Mouse (Mus musculus) liver, postnatal 0 days (tissue): ENCODE data around the gene Rnf224. TPM values are rescaled to one million over a fixed set of nuclear protein-coding genes. Genes with fewer than 3 reads are reported as not detected.
"Not testable (repeated sequence)": the region's sequence is repeated elsewhere in the genome, so short reads cannot be mapped to it uniquely, and the experiment has no call there.

Experiments
- ATAC-seq: fragments of 200-750 bp; cut with Nextera tagmentation; 2 replicates; pipeline ENCODE4 v1.8.0; 2017; ENCODE audit warnings: mild to moderate bottlenecking, moderate library complexity
- DNase-seq: peaks from one replicate; pipeline ENCODE4 v3.0.0-alpha.2; 2016
- H3K27ac ChIP-seq: fragments of 300-500 bp; sonication (generic); 2 replicates; pipeline ENCODE4 v1.5.1; 2014; ENCODE audit warnings: antibody characterized with exemption, moderate library complexity, mild to moderate bottlenecking, low read depth
- H3K27me3 ChIP-seq: fragments of 300-500 bp; sonication (generic); 2 replicates; pipeline ENCODE4 v1.6.1; 2014; ENCODE audit warnings: low read length, control low read depth, mixed read lengths; ENCODE audit not compliant: insufficient read depth
- H3K36me3 ChIP-seq: fragments of 300-500 bp; sonication (generic); replicated peaks from 2 replicates; pipeline ENCODE4 v1.6.1; 2014; ENCODE audit warnings: mild to moderate bottlenecking, control low read depth, low read length, moderate library complexity, mixed read lengths; ENCODE audit not compliant: insufficient read depth
- H3K4me1 ChIP-seq: fragments of 300-500 bp; sonication (generic); 2 replicates; pipeline ENCODE4 v1.6.1; 2014; ENCODE audit warnings: antibody characterized with exemption, mild to moderate bottlenecking, control low read depth; ENCODE audit not compliant: insufficient read depth
- H3K4me2 ChIP-seq: fragments of 300-500 bp; sonication (generic); 2 replicates; pipeline ENCODE4 v1.6.1; 2014; ENCODE audit warnings: low read depth, mild to moderate bottlenecking, low read length, moderate library complexity, mixed read lengths
- H3K4me3 ChIP-seq: fragments of 300-500 bp; sonication (generic); 2 replicates; pipeline ENCODE4 v1.5.1; 2014; ENCODE audit warnings: low read depth, low read length
- H3K9ac ChIP-seq: fragments of 300-500 bp; sonication (generic); replicated peaks from 2 replicates; pipeline ENCODE4 v1.6.1; 2014; ENCODE audit warnings: mild to moderate bottlenecking, moderate library complexity
- H3K9me3 ChIP-seq: fragments of 300-500 bp; sonication (generic); 2 replicates; pipeline ENCODE4 v1.6.1; 2016; ENCODE audit warnings: mild to moderate bottlenecking, control low read depth, low read length, mixed read lengths
- CTCF ChIP-seq: sonication (generic); IDR thresholded peaks from 2 replicates; pipeline ENCODE4 v1.5.1; 2016; ENCODE audit warnings: antibody characterized with exemption, low read depth
- EP300 ChIP-seq: IDR thresholded peaks from 2 replicates; pipeline ENCODE4 v1.6.1; 2016; ENCODE audit warnings: antibody characterized with exemption, low read depth, mild to moderate bottlenecking
- WGBS: fragments of 180-500 bp; shearing (Covaris S2); extraction: QIAGEN DNeasy Blood & Tissue Kit; methylation state at CpG from one replicate; pipeline ENCODE4 v1.1.7; 2014; ENCODE audit not compliant: insufficient replicate concordance; 5-methylcytosine and 5-hydroxymethylcytosine counted together
- polyA plus RNA-seq: library from polyadenylated mRNA; unstranded; fragments of >200 nt; fragmentation: Nextera tagmentation; extraction: Ambion mirVana; gene quantifications from 2 replicates; pipeline ENCODE4 v1.2.1, GENCODE M21; 2015

Rnf224 gene
- polyA plus RNA-seq, 1 experiment from 2014 or later = not detected

- Histone ChIP-seq H3K4me2 (peak overlapping the region; percentile 93), H3K27me3 (no peaks in the 10 kb centered on the region), H3K36me3 (peaks cover 7% of the 10 kb centered on the region), H3K9ac (peak overlapping the region; percentile 21; the same call in 1 of the 2 replicates), H3K4me3 (0 out of 2 replicates have a peak overlapping the region, but pooled peaks have one; percentile 13), H3K4me1 (peaks cover 57% of the 10 kb centered on the region), H3K27ac (no peak overlapping the region), H3K9me3 (no peaks in the 10 kb centered on the region)
- DNase-seq (no peak), ATAC-seq (no peak)
- TF ChIP-seq EP300 (no peak), CTCF (no peak)
- 74% methylated on average over 5 of the region's 5 CpGs for WGBS
Observed at GRCm38 (mm10) chr2:25264286-25264660, 27.7 kb upstream of the Rnf224 start.

GRCm38 (mm10) chr2:25263623-25264285 lies 27.2 kb upstream of the Rnf224 start:
- TF ChIP-seq CTCF = no peak
- TF ChIP-seq EP300 = no peak
- ATAC-seq = no peak
- Histone ChIP-seq H3K27me3 (no peaks in the 10 kb centered on the region), H3K9me3 (no peaks in the 10 kb centered on the region), H3K4me2 (peak overlapping the region; percentile 93), H3K9ac (peak overlapping the region; percentile 74), H3K36me3 (0 out of 2 replicates have a peak, but pooled peaks cover 2% of the 10 kb centered on the region), H3K4me1 (peaks cover 57% of the 10 kb centered on the region), H3K27ac (0 out of 2 replicates have a peak overlapping the region, but pooled peaks have one; percentile 0), H3K4me3 (peak overlapping the region; percentile 86)
- DNase-seq = no peak
- WGBS = 34% methylated on average over 11 of the region's 12 CpGs

GRCm38 (mm10) chr2:25262795-25263622 lies 26.4 kb upstream of the Rnf224 start:
- H3K9ac ChIP-seq = peak overlapping the region; percentile 74
- H3K36me3 ChIP-seq = 0 out of 2 replicates have a peak, but pooled peaks cover 2% of the 10 kb centered on the region
- WGBS = 1% methylated on average over 79 of the region's 82 CpGs
- H3K27ac ChIP-seq = peak overlapping the region; percentile 52
- H3K27me3 ChIP-seq = no peaks in the 10 kb centered on the region
- peaks cover 55% of the 10 kb centered on the region for H3K4me1 ChIP-seq
- TF ChIP-seq CTCF (0 out of 2 replicates have a peak, but pooled peaks have one; percentile 7), EP300 (no peak)
- peak overlapping the region; percentile 86 for H3K4me3 ChIP-seq
- H3K4me2 ChIP-seq = peak overlapping the region; percentile 93
- H3K9me3 ChIP-seq = no peaks in the 10 kb centered on the region
- DNase-seq (peak; percentile 56), ATAC-seq (peak; percentile 15)

DNA sequence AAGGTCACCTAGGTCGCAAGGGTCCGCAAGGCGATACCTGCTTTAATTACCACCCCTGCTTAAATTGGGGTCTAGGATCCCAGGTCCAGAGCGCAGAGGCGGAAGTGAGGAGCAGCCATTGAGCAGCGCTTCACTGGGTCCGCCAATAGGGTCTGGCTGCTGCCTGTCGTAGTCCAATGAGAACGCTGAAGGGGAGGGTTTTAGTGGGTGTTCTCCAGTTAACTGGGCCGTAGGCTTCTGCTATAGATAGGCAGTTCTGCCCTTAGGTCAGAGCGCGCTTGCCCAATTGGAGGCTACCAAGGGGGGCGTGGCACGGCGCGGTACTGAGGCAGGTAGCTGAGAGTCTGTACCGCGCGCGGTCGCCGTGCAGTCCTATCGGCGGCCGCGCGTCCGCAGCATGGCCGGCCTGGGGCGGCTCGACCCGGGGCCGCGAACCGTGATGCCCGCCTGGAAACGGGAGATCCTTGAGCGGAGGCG lies 25.7 kb upstream of the Rnf224 start, which contains the start of gene Tprn:
Gene Tprn, plus strand, starts transcription at position 328 of the 477 bp plus-strand sequence.
- ATAC-seq (peak; percentile 93), DNase-seq (peak; percentile 96)
- H3K27ac ChIP-seq = peak within 1 kb of the TSS; percentile 61
- no peaks in the 10 kb centered on the region for H3K36me3 ChIP-seq
- H3K9me3 ChIP-seq = no peaks in the 10 kb centered on the region
- H3K4me3 ChIP-seq = peak within 1 kb of the TSS; percentile 86
- peak within 1 kb of the TSS; percentile 93 for H3K4me2 ChIP-seq
- under 1% methylated on average over 39 of the region's 39 CpGs for WGBS
- TF ChIP-seq CTCF (no peak), EP300 (peak; percentile 49)
- peaks cover 48% of the 10 kb centered on the region for H3K4me1 ChIP-seq
- peak within 1 kb of the TSS; percentile 74 for H3K9ac ChIP-seq
- H3K27me3 ChIP-seq = no peaks in the 10 kb centered on the region

- H3K9me3 ChIP-seq = no peaks in the 10 kb centered on the region
- H3K4me2 ChIP-seq = peak overlapping the region; percentile 93
- peak; percentile 10 for ATAC-seq
- peak overlapping the region; percentile 70 for H3K9ac ChIP-seq
- H3K36me3 ChIP-seq = no peaks in the 10 kb centered on the region
- peaks cover 43% of the 10 kb centered on the region for H3K4me1 ChIP-seq
- peak overlapping the region; percentile 61 for H3K27ac ChIP-seq
- no peaks in the 10 kb centered on the region for H3K27me3 ChIP-seq
- TF ChIP-seq CTCF = no peak
- TF ChIP-seq EP300 = no peak
- H3K4me3 ChIP-seq = peak overlapping the region; percentile 86
- DNase-seq = no peak
- 35% methylated on average over 11 of the region's 12 CpGs for WGBS
Observed at GRCm38 (mm10) chr2:25261870-25262269, 25.3 kb upstream of the Rnf224 start.

DNA sequence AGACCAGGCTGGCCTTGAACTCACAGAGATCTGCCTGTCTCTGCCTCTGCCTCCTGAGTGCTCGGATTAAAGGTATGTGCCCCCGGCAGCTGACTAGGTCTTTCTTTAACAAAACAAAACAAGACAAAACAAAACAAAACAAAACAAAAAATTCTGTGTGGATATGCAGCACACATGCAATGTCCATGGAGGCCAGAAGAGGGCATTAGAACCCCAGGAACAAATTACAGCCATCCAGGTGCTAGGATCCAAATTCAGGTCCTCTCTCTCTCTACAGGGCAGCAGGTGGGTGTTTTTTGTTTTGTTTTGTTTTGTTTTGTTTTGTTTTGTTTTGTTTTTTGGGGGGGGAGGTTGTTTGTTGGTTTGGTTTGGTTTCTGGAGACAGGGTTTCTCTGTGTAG lies 22.3 kb upstream of the Rnf224 start:
- Histone ChIP-seq H3K9me3 (no peaks in the 10 kb centered on the region), H3K9ac (no peak overlapping the region), H3K4me1 (peaks cover 27% of the 10 kb centered on the region), H3K27me3 (no peaks in the 10 kb centered on the region), H3K4me2 (no peak overlapping the region), H3K27ac (no peak overlapping the region), H3K36me3 (no peaks in the 10 kb centered on the region), H3K4me3 (no peak overlapping the region)
- 49% methylated on average over 2 of the region's 2 CpGs for WGBS
- no peak for TF ChIP-seq EP300
- TF ChIP-seq CTCF = peak; percentile 71
- DNase-seq = no peak
- ATAC-seq = no peak

DNA sequence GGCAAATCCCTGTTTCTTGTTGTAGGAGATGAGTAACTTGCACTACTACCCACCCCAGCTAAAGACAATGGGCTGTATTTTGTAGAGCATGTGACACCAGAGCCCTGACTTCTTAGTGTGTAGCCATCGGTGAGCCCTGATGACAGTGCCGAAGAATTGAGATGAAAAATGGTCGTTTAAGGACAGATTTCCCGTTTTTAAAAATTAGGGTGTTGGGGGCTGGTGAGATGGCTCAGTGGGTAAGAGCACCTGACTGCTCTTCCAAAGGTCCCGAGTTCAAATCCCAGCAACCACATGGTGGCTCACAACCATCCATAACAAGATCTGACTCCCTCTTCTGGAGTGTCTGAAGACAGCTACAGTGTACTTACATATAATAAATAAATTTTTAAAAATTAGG lies 20.7 kb upstream of the Rnf224 start:
- peaks cover 19% of the 10 kb centered on the region for H3K4me1 ChIP-seq
- not testable (repeated sequence) for H3K4me3 ChIP-seq, H3K27ac ChIP-seq, H3K4me2 ChIP-seq, H3K27me3 ChIP-seq, H3K9ac ChIP-seq, H3K36me3 ChIP-seq, DNase-seq, H3K9me3 ChIP-seq, ATAC-seq
- WGBS = 80% methylated on average over 5 of the region's 5 CpGs
